Mouse (Mus musculus) left cerebral cortex, postnatal 36 days (tissue): ENCODE measurements around the gene Gm4894. TPM values are rescaled to one million over a fixed set of nuclear protein-coding genes. Genes with fewer than 3 reads are reported as not detected.

Experiments
- total RNA-seq, 2 experiments: library from RNA; stranded (reverse); gene quantifications; 2 replicates each; pipeline ENCODE4 v1.2.3; 2021

Gm4894 gene
- total RNA-seq, 2 experiments from 2014 or later, result not detected

Other genes with a start within 250 kb of the Gm4894 start
- gene Zw10, start 194.9 kb upstream of the Gm4894 start, total RNA-seq, result 10 to 100 TPM; 14.1 to 19.6 TPM
- gene Tmprss5, start 169.3 kb upstream of the Gm4894 start, total RNA-seq, result under 1 TPM; 0.39 to 0.54 TPM
- 10 to 100 TPM in 1 of 2 experiments, 1 to 10 TPM in 1; 9.8 to 14.5 TPM for gene Drd2, start 90.1 kb downstream of the Gm4894 start, total RNA-seq
- gene Ankk1, start 176.5 kb downstream of the Gm4894 start, total RNA-seq, result not detected
- 1 to 10 TPM in 1 of 2 experiments, under 1 TPM in 1; 0.96 to 1.2 TPM for gene Ttc12, start 235.7 kb downstream of the Gm4894 start, total RNA-seq